Mouse (Mus musculus): ENCODE measurements around the gene Slc17a5.

GRCm38 (mm10) chr9:78546944-78547343 lies 40.9 kb downstream of the Slc17a5 start:
- TF ChIP-seq GATA1 (IDR thresholded peaks at IDR 0.05; ENCODE audit: low read length) = no peak
- no peak for TF ChIP-seq TAL1 (IDR thresholded peaks at IDR 0.05; ENCODE audit: low read length)

Measured in erythroblast, embryonic 14.5 days (primary cell).